Mouse (Mus musculus) testis, postnatal 14 days (tissue): ENCODE data around the gene Lag3.

Source experiments
- DNase-seq: peaks from one replicate; pipeline ENCODE4 v3.0.0; 2021; ENCODE audit warnings: low spot score

Gene Lag3

DNA sequence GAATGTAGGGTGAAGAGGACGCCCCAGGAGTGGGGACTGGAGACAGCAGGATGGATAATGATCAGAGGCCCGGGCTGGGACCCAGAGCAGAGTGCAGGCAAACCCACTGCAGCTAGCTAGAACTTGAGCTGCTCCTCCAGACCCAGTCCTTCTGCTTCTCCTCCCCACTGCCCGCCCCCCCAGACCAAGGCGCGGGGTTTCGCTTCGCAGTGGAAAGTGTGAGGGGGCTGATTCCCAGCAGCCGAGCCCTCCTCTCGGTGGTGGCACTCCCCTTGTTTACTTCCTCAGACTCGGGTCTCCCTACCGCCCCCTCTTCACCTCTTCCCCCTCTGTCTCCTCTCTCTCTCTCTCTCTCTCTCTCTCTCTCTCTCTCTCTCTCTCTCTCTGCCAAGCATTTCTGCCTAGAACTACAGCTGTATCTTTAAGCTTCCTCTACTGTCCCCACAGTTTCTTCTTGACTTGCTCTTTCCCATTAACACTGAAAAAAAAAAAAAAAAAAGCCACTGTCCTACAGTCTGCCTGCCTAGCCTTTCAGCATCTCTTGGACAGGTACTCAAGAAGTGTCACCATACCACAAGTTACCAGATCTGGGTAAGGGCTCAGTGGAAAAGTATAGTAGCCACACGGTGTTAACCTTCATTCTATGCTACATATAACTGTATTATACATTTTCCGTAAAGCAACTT, at the start of gene Lag3:
Lag3 (minus strand) TSS at position 173 of the 686 bp plus-strand sequence.
- DNase-seq: no peak

GRCm38 (mm10) chr6:124961021-124961420, 49.5 kb upstream of the Lag3 start:
- no peak for DNase-seq

- no peak for DNase-seq
Observed at GRCm38 (mm10) chr6:124959960-124960359, 48.5 kb upstream of the Lag3 start.

- no peak for DNase-seq
Observed at GRCm38 (mm10) chr6:124958127-124958526, 46.6 kb upstream of the Lag3 start.

DNA sequence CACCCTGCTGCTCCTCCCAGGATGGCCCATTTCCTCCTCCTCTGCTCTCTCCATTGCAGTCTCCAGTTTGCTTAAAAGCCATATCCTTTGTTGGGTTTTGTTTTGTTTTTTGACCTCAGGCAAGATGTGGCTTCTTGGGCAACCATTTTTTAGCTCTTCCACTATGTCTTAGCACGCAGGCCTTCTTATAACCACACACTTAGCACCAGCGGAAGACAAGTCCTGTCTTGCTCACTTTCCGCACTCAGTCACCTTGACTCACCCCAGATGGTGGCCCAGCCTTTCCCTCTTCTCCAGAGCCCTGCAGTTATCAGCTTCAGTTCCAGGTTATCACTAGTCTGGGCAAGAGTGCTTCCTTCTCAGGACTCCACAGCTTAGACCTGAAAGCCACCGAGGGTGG, 43.7 kb upstream of the Lag3 start:
- DNase-seq: no peak

DNA sequence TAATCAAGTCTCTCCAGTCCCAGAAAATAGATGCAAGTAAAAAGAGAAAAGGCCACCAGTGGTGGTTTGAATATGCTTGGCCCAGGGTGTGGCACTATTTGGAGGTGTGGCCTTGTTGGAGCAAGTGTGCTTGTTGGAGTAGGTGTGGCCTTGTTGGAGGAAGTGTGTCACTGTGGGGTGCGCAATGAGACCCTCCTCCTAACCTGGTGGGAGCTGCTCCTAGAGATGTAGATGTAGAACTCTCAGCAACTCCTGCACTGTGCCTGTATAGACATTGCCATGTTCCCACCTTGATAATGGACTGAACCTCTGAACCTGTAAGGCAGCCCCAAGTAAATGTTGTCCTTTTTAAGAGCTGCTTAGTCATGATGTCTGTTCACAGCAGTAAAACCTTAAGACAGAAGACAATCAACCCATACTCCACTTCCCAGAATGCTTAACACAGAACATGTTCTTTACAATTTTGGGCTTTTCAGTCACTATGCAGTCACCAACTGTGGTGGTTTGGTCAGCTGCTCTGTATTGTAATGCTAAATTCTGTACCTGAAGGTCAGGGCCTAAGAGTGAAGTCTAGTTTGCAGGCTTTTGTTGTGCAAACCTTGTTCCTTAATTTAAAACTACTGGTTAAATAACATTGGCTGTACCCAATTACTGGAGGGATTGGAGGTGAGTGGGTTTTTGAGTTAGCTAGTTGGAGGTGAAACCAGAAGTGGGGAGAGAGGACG, 42.6 kb upstream of the Lag3 start:
- no peak for DNase-seq

DNA sequence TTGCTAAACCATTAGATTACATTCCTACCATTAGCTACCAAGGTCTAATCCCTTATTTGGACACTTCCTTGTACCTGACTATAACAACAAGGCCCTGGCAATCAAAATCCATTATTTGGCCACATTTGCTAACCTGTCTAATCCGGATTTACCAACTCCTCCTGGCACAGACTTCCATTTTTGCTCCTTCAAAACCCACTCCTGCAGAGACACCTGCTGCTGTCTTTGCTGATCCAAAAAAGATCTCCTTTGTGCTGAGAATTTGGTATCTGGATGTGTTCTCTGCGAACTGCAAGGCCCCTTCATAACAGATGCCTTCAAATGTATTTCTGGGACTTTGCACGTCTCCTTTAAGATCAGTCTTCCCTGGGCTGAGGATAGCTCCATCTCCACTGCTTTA, 32.0 kb upstream of the Lag3 start:
- no peak for DNase-seq

- DNase-seq: no peak
Observed at GRCm38 (mm10) chr6:124941679-124942078, 30.2 kb upstream of the Lag3 start.

DNA sequence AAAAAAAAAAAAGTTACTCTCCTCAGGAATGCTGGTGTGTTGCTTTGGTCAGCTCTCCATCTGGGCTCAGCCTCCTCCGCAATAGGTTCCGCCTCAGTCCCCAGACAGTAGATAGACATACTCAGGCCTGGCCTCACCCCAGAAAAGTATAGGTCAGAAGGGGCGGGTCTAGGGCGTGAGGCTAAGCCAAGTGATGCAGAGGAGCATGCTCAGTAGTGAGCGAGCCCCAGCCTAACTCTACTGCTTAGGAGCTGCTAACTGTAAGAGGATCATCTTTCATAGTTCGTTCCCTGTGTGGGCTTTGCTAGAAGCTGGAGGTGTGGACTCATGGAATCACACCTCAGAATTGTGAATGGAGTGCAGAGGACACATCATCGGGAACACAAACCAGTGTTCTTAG, 27.0 kb upstream of the Lag3 start:
- DNase-seq: no peak

- DNase-seq: no peak
Observed at GRCm38 (mm10) chr6:124937493-124937892, 26.0 kb upstream of the Lag3 start.

DNA sequence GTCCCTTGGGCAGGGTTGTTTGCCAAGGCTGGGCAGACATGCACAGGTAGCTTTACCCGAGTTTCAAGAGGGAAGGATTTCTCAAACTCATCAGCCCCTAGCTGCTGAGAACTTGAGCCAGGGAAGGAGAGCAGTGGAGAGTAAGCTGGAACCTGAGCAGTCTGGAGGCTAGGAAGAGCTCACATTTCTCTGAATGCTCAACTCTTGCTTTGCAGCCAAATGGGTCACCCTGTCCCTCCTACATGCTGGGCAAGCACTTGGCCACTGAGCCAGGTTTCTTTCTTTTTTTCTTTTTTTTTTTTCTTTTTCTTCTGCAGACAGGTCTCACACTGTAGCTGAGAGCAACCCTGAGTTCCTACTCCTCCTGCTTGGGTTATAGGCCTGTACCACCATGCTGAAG, 25.2 kb upstream of the Lag3 start:
- DNase-seq: no peak

GRCm38 (mm10) chr6:124934670-124935069, 23.2 kb upstream of the Lag3 start:
- DNase-seq: no peak

GRCm38 (mm10) chr6:124933127-124933526, 21.6 kb upstream of the Lag3 start:
- no peak for DNase-seq

- no peak for DNase-seq
Observed at GRCm38 (mm10) chr6:124932314-124932695, 20.8 kb upstream of the Lag3 start.

GRCm38 (mm10) chr6:124931525-124932313, 20.2 kb upstream of the Lag3 start:
- peak; percentile 55 for DNase-seq

GRCm38 (mm10) chr6:124930754-124931524, 19.4 kb upstream of the Lag3 start, which contains the start of gene Mlf2:
Mlf2 (plus strand) TSS chr6:124931386.
- DNase-seq: peak; percentile 96

GRCm38 (mm10) chr6:124930231-124930630, 18.7 kb upstream of the Lag3 start:
- no peak for DNase-seq

DNA sequence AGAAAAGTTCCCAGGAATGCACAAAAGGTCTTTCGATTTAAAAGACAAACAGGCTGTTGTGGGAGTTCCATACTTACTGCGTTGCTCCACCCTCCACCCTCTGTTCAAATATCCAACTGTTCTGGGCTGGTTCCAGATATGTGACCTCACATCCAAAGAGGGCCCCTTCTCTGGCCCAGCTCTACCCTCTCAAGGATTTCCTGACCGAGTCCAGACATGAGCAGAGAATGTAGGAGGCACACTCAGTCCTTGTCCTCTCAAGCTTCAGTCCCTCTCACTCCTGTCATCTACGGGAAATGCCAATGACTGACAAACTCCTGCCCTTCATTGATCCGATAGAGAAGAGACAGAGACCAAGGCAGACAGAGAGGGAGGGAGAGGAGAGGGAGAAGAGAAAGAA, 14.4 kb upstream of the Lag3 start:
- no peak for DNase-seq

- DNase-seq: no peak
Observed at GRCm38 (mm10) chr6:124925173-124925793, 13.8 kb upstream of the Lag3 start.

DNA sequence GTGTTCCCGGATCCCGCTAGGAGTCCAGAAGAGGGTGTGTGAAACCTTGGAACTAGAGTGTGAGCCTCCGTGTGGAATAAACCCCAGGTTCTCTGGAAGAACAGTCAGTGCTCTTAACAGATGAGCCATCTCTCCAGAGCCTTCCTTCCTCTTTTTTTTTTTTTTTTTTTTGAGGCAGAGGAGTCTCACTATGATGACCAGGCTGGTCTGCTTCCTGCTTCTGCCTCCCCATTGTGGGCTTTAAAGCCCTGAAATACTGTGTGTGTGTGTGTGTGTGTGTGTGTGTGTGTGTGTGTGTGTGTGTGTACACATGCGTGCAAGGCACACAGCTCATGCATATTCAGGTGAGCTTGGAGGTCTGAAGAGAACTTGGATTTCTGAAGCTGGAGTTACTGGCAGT, 10.0 kb upstream of the Lag3 start:
- no peak for DNase-seq

DNA sequence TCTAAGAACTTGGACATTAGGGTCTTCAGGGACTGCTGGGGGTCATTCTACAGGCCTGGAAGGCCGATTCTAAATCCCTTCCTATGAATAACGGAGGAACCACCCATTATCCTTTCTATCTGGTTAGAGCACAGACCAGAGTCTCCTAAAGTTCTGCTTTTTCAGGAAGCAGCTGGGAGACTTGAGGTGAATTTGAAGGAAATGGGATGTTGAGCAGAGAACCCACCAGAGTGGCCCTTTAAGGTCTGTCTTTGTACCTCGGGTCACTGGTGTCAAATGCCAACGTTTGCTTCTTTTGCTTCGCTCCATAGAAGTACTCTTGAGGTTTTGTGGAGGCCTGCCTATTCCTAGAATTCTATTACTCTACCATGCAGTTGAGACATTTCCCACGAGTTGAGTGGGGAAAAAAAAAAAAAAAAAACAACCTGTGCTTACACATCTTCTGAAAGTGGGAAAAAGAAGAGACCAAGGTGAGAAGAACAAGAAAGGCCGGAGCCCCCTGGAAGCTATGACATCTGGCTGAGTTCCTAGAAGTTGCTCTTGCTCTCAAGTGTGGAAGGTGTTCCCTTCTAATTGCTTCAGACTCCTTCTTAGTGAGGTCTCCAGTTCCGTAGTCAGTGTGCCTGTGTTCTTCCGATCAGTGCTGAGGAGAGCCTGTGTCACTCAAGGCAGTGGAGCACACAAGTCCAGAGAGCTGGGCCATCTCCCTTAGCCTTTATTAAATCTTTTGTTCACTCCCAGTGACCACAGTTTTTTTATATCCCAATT, 9.0 kb upstream of the Lag3 start:
- DNase-seq: no peak
